Mouse (Mus musculus): Measurements from ENCODE around the gene Pcnx3.

Pcnx3 gene

DNA sequence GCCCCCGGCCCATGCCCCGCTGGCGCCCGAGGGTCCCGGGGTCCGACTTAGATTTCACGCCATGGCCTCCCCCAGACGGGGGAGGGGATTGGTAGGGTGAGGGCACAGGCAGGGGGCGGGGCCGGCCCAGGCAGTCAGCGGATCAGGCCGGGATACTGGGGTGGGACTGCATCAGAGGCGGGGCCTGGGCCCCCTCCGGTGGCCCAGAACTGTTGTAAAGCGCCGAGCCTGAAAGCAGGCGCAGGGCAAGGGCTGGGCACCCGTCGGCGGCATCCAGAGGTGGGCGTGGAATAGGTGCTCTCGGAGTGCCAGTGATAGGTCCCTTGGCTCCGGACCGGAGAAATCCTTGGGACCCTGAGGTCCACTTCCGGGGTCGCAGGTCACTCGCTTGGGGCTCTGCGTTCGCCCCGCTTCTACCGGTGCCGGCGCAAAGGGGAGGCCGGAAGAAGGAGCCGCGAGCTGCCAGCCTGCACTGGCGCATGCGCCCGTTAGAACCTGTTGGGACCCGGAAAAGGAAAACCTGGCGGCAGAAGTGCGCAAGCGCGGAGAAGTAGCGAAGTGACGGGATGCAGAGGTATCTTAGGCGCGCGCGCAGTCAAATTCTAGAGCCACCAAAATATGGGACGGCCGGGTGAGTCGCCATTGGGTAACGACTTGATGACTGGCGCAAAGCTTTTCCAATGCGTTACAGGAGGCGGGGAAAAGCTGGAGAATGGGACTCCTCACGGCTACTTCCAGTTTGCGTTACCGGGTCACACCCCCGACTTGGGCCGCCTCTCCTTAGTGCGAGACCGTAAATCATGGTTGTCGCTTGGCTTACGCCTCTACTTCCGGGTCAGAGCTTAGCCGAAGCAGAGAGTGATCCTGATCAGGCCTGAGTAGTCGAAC, at the start of gene Pcnx3, which contains the start of gene Map3k11:
Gene Pcnx3, minus strand, starts transcription at position 709 of the 888 bp plus-strand sequence.
Gene Map3k11, plus strand, starts transcription at position 543 of the 888 bp plus-strand sequence.
- peak; percentile 91 to 96 for DNase-seq (ENCODE audit: low spot score in 2 of 2)

GRCm38 (mm10) chr19:5734325-5734724, 45.6 kb upstream of the Pcnx3 start:
- no peak for DNase-seq (ENCODE audit: low spot score in 2 of 2)

GRCm38 (mm10) chr19:5731264-5731978, 42.7 kb upstream of the Pcnx3 start:
- DNase-seq (ENCODE audit: low spot score in 2 of 2): peak; percentile 72 to 91

- DNase-seq (ENCODE audit: low spot score in 2 of 2): peak in 1 of 2 experiments; percentile 74
Measured at GRCm38 (mm10) chr19:5730314-5731186, 41.8 kb upstream of the Pcnx3 start.

GRCm38 (mm10) chr19:5729444-5729815, 40.7 kb upstream of the Pcnx3 start, which contains the start of gene Fam89b:
Gene Fam89b (minus strand): TSS chr19:5729653.
- DNase-seq (ENCODE audit: low spot score in 2 of 2): peak; percentile 84 to 94

DNA sequence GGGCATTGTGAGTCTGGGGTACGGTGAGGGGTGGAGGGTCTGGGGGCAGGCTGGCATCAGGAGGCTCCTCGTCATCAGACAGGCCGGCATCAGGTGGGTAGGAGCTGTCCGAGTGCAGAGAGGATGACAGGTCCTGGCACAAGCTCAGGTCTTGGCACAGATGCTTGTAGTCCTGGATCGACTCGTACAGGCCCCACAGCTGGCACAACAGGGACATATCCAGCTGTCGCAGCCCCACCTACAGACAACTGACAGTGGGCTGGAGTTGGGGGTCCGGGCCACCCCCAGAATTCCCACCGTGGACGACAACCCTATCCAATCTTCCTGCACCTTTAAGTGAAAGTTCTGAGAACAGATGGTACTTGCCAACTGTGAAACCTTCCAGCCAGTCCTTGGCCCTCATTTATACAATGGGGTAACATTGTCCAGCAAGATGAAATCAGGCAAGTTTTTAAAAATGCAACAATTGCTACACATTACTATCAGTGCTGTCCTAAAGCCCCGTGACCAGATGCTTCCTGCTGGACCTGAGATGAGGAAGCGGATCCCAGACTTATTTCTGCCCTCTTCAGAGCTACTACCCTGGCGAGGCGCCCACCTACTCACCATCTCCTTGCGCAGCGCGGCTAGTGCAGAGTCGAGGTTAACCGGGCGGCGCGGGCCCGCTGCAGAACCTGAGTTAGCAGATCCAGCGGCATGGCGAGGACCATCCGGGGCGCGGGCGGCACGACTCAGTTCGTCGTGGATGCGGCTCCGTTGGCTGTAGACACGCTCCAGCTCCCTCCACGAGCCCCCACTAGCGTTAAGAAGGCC, 40.1 kb upstream of the Pcnx3 start:
- DNase-seq (ENCODE audit: low spot score in 2 of 2): peak; percentile 49 to 69

- peak; percentile 96 to 98 for DNase-seq (ENCODE audit: low spot score in 2 of 2)
Measured at GRCm38 (mm10) chr19:5727701-5728100, 39.0 kb upstream of the Pcnx3 start.

DNA sequence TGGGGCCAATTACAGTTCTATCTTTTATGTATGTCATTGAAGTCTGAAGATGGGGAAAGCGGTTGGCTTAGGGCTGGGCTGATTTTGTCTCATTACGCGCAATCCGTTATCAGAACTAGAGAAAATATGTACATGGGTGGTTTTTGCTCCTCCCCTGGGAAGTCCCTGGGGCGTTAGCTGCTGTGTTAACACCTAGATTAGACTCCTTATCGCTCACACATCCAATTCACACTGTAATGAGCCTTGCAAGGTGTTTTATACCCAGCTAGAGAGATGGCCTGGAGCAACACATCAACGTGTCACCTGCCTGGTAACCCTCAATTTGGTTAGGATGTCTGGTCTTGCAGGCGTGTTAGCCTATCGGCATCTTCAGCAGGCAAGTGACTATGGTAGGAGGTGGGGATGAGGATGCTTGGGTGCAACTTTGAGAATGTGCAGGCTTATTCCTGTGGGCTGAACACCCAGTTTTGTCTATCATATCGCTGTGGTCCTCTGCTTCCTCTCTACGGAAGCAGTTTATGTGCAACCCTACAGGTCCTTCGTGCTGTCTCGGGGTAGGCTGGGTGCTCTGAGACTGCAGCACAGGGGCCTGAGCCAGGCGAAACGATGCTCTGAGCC, 38.4 kb upstream of the Pcnx3 start:
- peak; percentile 62 to 66 for DNase-seq (ENCODE audit: low spot score in 2 of 2)

DNA sequence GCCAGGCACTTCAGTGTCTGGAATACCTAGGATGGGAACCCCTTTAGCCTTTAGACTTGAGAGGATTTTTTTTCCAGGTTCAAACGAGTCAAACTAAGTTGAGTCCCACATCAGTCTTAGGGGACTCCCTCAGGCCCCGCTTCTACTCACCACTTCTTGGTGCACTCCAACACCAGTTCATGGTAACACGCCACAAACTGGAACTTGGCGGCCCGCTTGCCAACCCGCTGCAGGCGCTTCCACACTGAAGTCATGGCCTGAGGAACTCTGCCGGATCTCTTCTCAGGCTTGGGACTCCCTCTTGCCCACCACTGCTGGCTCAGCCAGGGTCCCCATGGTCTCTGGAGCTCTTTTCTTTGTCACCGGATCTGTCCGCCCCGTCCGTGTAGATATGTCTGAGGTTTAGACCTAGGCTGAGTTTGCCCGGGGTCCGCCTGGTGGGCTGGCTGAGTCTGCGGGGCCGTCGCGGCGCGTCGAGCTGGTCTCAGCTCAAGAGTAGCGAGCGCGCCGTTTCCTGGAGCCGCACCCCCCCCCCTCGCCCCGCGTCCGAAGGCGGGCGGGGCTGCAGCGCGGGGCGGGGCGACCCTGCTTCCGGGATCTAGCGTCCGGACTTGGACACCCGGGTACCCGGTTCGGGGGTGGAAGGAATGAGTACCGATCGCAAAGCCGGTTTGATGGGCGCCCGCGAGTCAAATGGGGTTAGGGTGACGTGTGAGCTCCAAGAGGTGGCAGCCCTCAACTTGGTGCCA, 37.2 kb upstream of the Pcnx3 start, which contains the start of gene Ehbp1l1:
Gene Ehbp1l1, minus strand, starts transcription at position 551 of the 749 bp plus-strand sequence.
- DNase-seq (ENCODE audit: low spot score in 2 of 2): peak; percentile 85 to 88

GRCm38 (mm10) chr19:5725029-5725707, 36.5 kb upstream of the Pcnx3 start:
- peak; percentile 59 to 73 for DNase-seq (ENCODE audit: low spot score in 2 of 2)

DNA sequence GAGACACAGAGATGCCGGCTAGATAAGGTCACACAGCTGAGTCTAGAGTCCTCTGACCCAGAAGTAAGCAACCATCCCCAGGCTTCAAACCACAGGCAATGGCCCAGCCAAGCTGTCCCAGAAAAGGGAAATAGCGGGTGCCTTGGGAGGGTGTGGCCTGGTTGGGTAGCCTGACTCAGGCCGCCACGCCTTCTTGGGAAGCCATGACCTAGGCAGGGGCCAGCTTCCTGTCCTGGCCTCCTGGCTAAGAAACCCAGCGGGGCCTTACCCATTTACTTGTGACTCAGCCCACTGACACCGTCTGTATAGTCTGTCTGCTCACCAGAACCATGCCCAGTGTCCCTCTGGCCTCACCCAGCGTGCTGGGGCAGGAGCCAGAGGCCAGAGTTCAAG, 35.8 kb upstream of the Pcnx3 start:
- peak in 1 of 2 experiments; percentile 86 for DNase-seq (ENCODE audit: low spot score in 2 of 2)

DNA sequence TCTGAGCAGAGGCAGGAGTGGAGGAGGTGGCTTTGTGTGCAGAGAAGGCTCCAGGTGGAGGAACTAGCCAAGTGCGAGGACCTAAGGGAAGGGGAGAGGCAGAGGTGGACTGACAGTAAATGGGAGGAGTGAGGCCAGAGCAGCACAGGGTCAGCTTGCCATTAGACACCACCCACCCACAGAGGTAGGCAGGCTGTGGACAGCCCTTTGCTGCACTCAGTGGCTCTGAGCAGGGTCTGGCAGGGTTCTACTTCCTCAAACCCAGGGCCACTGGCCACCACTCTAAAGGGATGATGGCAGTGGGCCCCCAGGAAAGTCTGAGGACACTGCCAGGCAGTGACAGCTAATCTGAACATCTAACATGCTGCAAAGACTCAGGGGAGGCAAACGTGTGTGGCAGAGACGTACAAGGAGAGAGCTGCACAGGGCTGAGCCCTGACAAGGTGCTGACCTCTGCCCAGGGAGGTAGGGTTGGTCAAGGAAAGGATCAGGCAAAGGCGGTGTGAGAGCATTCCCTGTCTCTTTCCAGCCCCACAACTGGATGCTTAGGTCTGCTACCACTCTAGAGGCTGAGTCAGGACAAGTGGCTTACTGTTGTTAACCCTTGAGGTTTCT, 35.3 kb upstream of the Pcnx3 start:
- DNase-seq (ENCODE audit: low spot score in 2 of 2): peak; percentile 30 to 51

DNA sequence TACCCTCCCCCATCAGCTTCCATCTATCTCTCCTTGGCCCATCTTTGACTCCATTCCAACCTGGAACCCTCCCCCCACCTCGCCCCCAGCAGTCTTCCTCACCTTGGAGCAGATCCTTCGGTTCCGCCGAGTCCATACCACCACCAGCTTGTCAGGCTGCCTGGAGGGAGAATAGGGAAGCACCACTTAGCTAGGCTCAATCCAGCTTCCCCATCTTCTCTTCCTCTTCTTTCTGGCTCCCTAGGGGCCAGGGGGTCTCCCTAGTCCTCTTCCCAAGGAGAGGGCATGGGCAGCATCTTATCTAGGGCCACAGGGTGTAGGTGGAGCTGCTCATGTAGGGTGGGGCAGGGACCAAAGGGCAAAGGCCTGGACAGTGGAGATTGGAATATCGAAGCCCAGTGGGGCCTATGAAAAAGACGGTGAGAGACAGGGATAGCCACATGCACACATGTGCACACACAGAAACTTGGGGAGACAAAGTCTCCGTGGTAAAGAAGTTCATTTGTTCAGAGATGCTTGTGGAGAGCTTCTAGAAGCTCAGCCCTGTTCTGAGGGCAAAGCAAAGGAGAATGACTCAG, 34.2 kb upstream of the Pcnx3 start:
- DNase-seq (ENCODE audit: low spot score in 2 of 2): peak; percentile 62 to 67

GRCm38 (mm10) chr19:5721233-5721632, 32.5 kb upstream of the Pcnx3 start:
- no peak for DNase-seq (ENCODE audit: low spot score in 2 of 2)

- DNase-seq (ENCODE audit: low spot score in 2 of 2): peak in 1 of 2 experiments; percentile 26
Measured at GRCm38 (mm10) chr19:5716955-5717354, 28.2 kb upstream of the Pcnx3 start.

DNA sequence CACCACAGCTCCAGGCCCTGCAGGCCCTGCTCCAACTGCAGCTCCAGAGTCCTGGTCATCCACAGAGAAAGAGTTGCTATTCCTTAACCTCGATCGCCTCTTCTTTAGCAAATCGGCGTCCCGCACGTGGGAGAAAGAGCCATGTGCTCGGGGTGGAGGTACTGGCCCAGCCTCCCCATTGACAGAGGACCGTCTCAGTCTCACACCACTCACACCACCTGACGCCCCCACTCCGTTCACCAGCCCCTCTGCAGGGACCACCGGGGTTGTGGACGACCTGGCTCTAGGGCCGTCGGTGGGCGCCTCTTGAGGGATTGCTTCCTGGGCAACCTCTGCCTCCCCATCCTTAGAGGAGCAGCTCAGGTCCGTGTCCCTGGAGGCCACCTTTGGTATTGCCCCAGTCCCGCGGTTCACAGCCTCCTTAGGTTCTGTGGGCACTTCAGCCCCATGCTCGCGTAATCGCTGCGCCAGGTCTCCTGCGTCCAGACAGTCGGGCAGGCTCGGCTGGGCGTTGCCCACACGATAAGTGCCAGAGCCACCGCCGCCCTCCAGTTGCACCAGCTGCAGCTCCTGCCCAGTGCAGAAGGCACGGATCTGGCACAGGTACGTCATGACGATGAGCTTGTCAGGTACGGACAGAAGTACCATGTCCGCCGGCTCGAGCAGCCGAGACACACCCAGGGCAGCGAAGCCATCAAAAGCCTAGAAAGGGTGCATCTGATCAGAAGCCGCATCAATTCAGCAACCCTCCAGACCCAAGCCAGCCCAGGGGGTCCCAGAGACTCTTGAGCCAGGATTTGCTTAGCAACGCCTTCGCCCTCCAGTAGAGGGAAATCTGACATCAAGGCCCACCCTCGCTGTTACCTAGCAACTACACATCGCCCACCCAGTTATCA, 27.3 kb upstream of the Pcnx3 start:
- peak; percentile 48 to 82 for DNase-seq (ENCODE audit: low spot score in 2 of 2)

DNA sequence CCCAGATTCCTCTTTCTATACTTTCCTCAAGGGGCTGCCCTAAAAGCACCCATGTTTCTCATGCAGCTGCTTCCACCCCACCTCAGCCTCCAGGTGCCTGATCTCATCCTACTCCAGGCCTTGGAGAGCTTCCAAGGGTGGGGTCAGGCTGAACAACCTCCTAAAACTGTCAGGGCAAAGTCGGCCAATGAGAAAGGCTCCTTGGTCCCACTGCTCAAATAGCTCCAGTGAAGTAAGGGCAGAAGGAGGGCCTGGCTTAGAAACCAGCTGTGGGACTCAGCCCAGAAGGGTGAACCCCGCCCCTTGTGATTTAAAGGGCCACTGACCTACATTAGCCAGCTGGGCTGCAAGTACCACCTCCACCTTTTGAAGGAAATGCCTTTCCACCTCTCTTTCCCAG, 25.0 kb upstream of the Pcnx3 start:
- DNase-seq (ENCODE audit: low spot score in 2 of 2): peak in 1 of 2 experiments; percentile 53

All from spleen, postnatal 10 days (tissue).